Mouse (Mus musculus) hematopoietic multipotent progenitor cell, adult 10-12 weeks (in vitro differentiated cells): ENCODE data around the gene Gm6890. TPM values are rescaled to one million over a fixed set of nuclear protein-coding genes. Genes with fewer than 3 reads are reported as not detected.

Experiments used
- polyA plus RNA-seq: library from polyadenylated mRNA; stranded (reverse); fragments of >175 nt; gene quantifications from 2 replicates; pipeline ENCODE4 v1.2.3, GENCODE M21; 2012; ENCODE audit warnings: low replicate concordance

The Gm6890 gene
- not detected in 2 replicates for polyA plus RNA-seq

GRCm38 (mm10) chrX:74740627-74741026, at the start of gene Gm6890:
Gene Gm6890 (plus strand): TSS chrX:74740927.

Other genes with a start within 250 kb of the Gm6890 start
- not detected in 2 replicates for gene Olfr1326-ps1, start 166.0 kb upstream of the Gm6890 start, polyA plus RNA-seq
- not detected in 2 replicates for gene Olfr1325, start 148.2 kb upstream of the Gm6890 start, polyA plus RNA-seq
- not detected in 2 replicates for gene Gm5640, start 95.3 kb upstream of the Gm6890 start, polyA plus RNA-seq
- not detected in 2 replicates for gene Gm5936, start 96.3 kb downstream of the Gm6890 start, polyA plus RNA-seq